Mouse (Mus musculus) thymus, adult 2 months (tissue): Measurements from ENCODE around the gene Cped1.

Experiments used
- CTCF ChIP-seq: fragments of 200-500 bp; IDR thresholded peaks from 2 replicates; pipeline ENCODE4 v1.5.1; 2012; ENCODE audit warnings: mild to moderate bottlenecking, control low read depth, low read length, moderate library complexity, borderline replicate concordance; ENCODE audit not compliant: control insufficient read depth, poor library complexity, insufficient read depth; ENCODE audit errors: extremely low read depth
- POLR2A ChIP-seq: fragments of 200-500 bp; IDR thresholded peaks from 2 replicates; pipeline ENCODE4 v1.6.1; 2012; ENCODE audit warnings: mild to moderate bottlenecking, low read length, control low read depth, moderate library complexity; ENCODE audit not compliant: control insufficient read depth, poor library complexity, insufficient read depth; ENCODE audit errors: extremely low read depth

DNA sequence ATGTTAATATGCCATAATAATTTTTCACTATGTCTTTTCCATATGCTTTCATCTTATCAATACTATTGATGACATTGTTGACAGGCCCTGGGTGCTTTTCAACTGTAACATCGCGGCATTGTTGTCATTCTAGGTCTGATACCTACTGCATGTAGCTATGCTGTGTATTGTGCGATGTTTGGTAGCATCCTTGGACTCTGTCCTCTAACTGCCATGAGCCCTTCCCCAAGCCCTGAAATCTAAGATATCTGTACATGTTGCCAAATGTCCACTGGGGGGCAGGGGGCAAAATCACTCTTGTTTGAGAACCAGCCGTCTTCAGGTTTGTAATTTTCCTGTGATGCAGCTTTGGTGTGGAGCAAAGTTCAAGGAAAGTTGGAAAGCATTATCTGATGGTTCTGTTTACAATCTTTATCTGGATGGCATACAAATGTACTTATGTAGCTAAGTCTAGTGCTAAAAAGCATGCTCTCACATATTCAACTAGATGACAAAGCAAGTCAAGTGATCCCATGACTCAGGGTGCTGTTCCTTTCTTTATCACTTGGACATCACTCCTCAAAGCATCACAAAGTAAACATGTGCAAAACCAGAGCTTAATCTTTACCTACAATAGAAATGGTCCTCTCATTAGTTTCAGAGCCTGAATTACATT lies 47.6 kb upstream of the Cped1 start:
- TF ChIP-seq POLR2A (no peak), CTCF (no peak)
